Mouse (Mus musculus) heart, embryonic 13.5 days (tissue): Measurements from ENCODE around the gene Pold3. TPM values are rescaled to one million over a fixed set of nuclear protein-coding genes. Genes with fewer than 3 reads are reported as not detected.

Source experiments
- polyA plus RNA-seq: library from polyadenylated mRNA; unstranded; fragments of >200 nt; fragmentation: Nextera tagmentation; extraction: Ambion mirVana; gene quantifications from 2 replicates; pipeline ENCODE4 v1.2.1, GENCODE M21; 2015

Pold3 gene
- polyA plus RNA-seq, 1 experiment from 2014 or later, result 34.8 TPM

Other genes with a start within 250 kb of the Pold3 start
- gene Rnf169, start 141.1 kb downstream of the Pold3 start, polyA plus RNA-seq, result 2.7 and 2.8 TPM in 2 replicates
- 0.48 and 0.49 TPM in 2 replicates for gene Chrdl2, start 115.4 kb downstream of the Pold3 start, polyA plus RNA-seq
- gene Lipt2, start 37.7 kb upstream of the Pold3 start, polyA plus RNA-seq, result 13.6 and 14.8 TPM in 2 replicates
- gene Kcne3, start 54.9 kb upstream of the Pold3 start, polyA plus RNA-seq, result 11.0 and 14.0 TPM in 2 replicates
- gene Pgm2l1, start 105.8 kb upstream of the Pold3 start, polyA plus RNA-seq, result 1.7 and 2.1 TPM in 2 replicates
- 11.0 and 11.6 TPM in 2 replicates for gene P4ha3, start 164.0 kb upstream of the Pold3 start, polyA plus RNA-seq